10 mouse cellular contexts compared by ENCODE assay signal in genomic region chr5:103774703-103775333, GRCm38 (mm10).
A peak's percentile ranks its signal among the peaks of the same experiment; 100 is the strongest.
DNase-seq lines count a peak whose midpoint lies in the region; ATAC-seq and TF ChIP-seq lines count a peak whose summit lies in the region.
"Had no signal": no experiment of that assay in that cellular context is flagged by ENCODE, and none has a peak within 500 bp of the region (broad histone marks: within the 10 kb centered on the region; RNA-seq: fewer than 3 reads in every experiment).

No protein-coding gene starts in this region.

- no peak for DNase-seq in hindbrain, embryonic 10.5 days (ENCODE audit: low spot score)
- DNase-seq in hindbrain, embryonic 11.5 days (ENCODE audit: low spot score) = no peak
- DNase-seq in 3T3-L1 (ENCODE audit: low read depth, low spot score) = peak; percentile 98
- no peak for DNase-seq in MEL (ENCODE audit: low read depth, low spot score)
- no peak for DNase-seq in cerebellum, postnatal 4 days (ENCODE audit: low spot score in 2 of 2)
- no peak for DNase-seq in urinary bladder, postnatal 25 days (ENCODE audit: low spot score)
- DNase-seq in spleen, postnatal 14 days (ENCODE audit: low spot score in 2 of 2) = no peak
- DNase-seq: thymus, adult 18-20 months had no signal

- no peak for TF ChIP-seq CTCF in MEL (IDR thresholded peaks at IDR 0.05 in 2 of 3, conservative IDR thresholded peaks at IDR 0.05 in 1 of 3; ENCODE audit: control insufficient read depth in 1 of 3, insufficient read depth in 1 of 3, low read depth in 2 of 3, low read length in 3 of 3, poor library complexity in 1 of 3, severe bottlenecking in 1 of 3)

- H3K27me3 ChIP-seq in hindbrain, embryonic 10.5 days (ENCODE audit: insufficient read depth, poor library complexity, severe bottlenecking) = no peaks in the 10 kb centered on the region
- H3K27me3 ChIP-seq in hindbrain, embryonic 11.5 days (ENCODE audit: control insufficient read depth, insufficient read depth, low read length) = no peaks in the 10 kb centered on the region
- H3K27me3 ChIP-seq in MEL (ENCODE audit: control insufficient read depth in 1 of 2, insufficient read depth in 2 of 2, low read length in 2 of 2) = no peaks in the 10 kb centered on the region
- no peaks in the 10 kb centered on the region for H3K27me3 ChIP-seq in heart, embryonic 15.5 days
- H3K27me3 ChIP-seq: intestine, embryonic 15.5 days had no signal

- ATAC-seq in hindbrain, embryonic 11.5 days (ENCODE audit: low FRiP score) = no peak
- no peak for ATAC-seq in heart, embryonic 15.5 days (replicated peaks; ENCODE audit: insufficient number of reproducible peaks, insufficient read depth, low FRiP score, low read depth)
- ATAC-seq: intestine, embryonic 15.5 days had no signal

- peaks cover 89% of the 10 kb centered on the region for H3K4me1 ChIP-seq in hindbrain, embryonic 10.5 days (replicated peaks)
- peaks cover 19% of the 10 kb centered on the region for H3K4me1 ChIP-seq in hindbrain, embryonic 11.5 days (replicated peaks; ENCODE audit: control insufficient read depth, insufficient read depth, low read length)
- H3K4me1 ChIP-seq in MEL (ENCODE audit: control insufficient read depth in 1 of 2, insufficient read depth in 2 of 2, low read length in 2 of 2) = peaks cover 32 to 38% of the 10 kb centered on the region in 2 experiments
- peaks cover 78% of the 10 kb centered on the region for H3K4me1 ChIP-seq in heart, embryonic 15.5 days (replicated peaks)

- TF ChIP-seq EP300 in MEL (IDR thresholded peaks at IDR 0.05; ENCODE audit: low read depth in 1 of 2, low read length in 2 of 2) = no peak; a peak in 1 of 4 replicates

- H3K9ac ChIP-seq in hindbrain, embryonic 11.5 days (ENCODE audit: low read depth, low read length) = no peak overlapping the region
- no peak overlapping the region for H3K9ac ChIP-seq in MEL (ENCODE audit: control insufficient read depth, low read depth, low read length, poor library complexity, severe bottlenecking)
- H3K9ac ChIP-seq in heart, embryonic 15.5 days = 0 out of 2 replicates have a peak overlapping the region, but pooled peaks have one; percentile 4
- H3K9ac ChIP-seq: intestine, embryonic 15.5 days had no signal

- peaks cover 62% of the 10 kb centered on the region for H3K79me2 ChIP-seq in MEL (ENCODE audit: control insufficient read depth, insufficient read depth, low read length, poor library complexity)

- WGBS in hindbrain, embryonic 10.5 days = 76% methylated on average over 11 of the region's 11 CpGs
- WGBS in hindbrain, embryonic 11.5 days = 73% methylated on average over 11 of the region's 11 CpGs
- WGBS in heart, embryonic 15.5 days = 29% methylated on average over 11 of the region's 11 CpGs

- no peak for TF ChIP-seq RAD21 in MEL (IDR thresholded peaks at IDR 0.05; ENCODE audit: low read depth, low read length)

- no peak for TF ChIP-seq POLR2A in MEL (IDR thresholded peaks at IDR 0.05; ENCODE audit: control insufficient read depth in 1 of 2, insufficient read depth in 1 of 2, low read depth in 1 of 2, low read length in 2 of 2, poor library complexity in 1 of 2)

- H3K27ac ChIP-seq in hindbrain, embryonic 10.5 days = peak overlapping the region; percentile 66
- H3K27ac ChIP-seq in hindbrain, embryonic 11.5 days (ENCODE audit: low read depth, low read length) = no peak overlapping the region
- peak overlapping the region; percentile 20; the same call in 1 of the 2 replicates for H3K27ac ChIP-seq in MEL (ENCODE audit: control insufficient read depth, low read depth, low read length)
- H3K27ac ChIP-seq in heart, embryonic 15.5 days = peak overlapping the region; percentile 62
- H3K27ac ChIP-seq: intestine, embryonic 15.5 days had no signal

- H3K4me2 ChIP-seq in hindbrain, embryonic 11.5 days (replicated peaks; ENCODE audit: low read depth, low read length) = no peak overlapping the region
- no peak overlapping the region for H3K4me2 ChIP-seq in heart, embryonic 15.5 days
- H3K4me2 ChIP-seq: intestine, embryonic 15.5 days had no signal

- no peaks in the 10 kb centered on the region for H3K9me3 ChIP-seq in hindbrain, embryonic 10.5 days
- no peaks in the 10 kb centered on the region for H3K9me3 ChIP-seq in hindbrain, embryonic 11.5 days (ENCODE audit: control insufficient read depth, low read length)
- H3K9me3 ChIP-seq in MEL (replicated peaks; ENCODE audit: insufficient read depth, low read length) = no peaks in the 10 kb centered on the region
- H3K9me3 ChIP-seq in heart, embryonic 15.5 days (replicated peaks) = no peaks in the 10 kb centered on the region
- H3K9me3 ChIP-seq: intestine, embryonic 15.5 days had no signal

- H3K4me3 ChIP-seq in hindbrain, embryonic 10.5 days = no peak overlapping the region
- H3K4me3 ChIP-seq in hindbrain, embryonic 11.5 days (ENCODE audit: low read depth, low read length) = no peak overlapping the region
- no peak overlapping the region for H3K4me3 ChIP-seq in MEL (ENCODE audit: control insufficient read depth in 1 of 2, insufficient read depth in 1 of 2, low read depth in 2 of 2, low read length in 2 of 2)
- no peak overlapping the region for H3K4me3 ChIP-seq in heart, embryonic 15.5 days
- H3K4me3 ChIP-seq: intestine, embryonic 15.5 days had no signal

- H3K36me3 ChIP-seq in hindbrain, embryonic 10.5 days = no peaks in the 10 kb centered on the region
- no peaks in the 10 kb centered on the region for H3K36me3 ChIP-seq in hindbrain, embryonic 11.5 days (ENCODE audit: control insufficient read depth, insufficient read depth, low read length)
- peaks cover 0 to 50% of the 10 kb centered on the region in 2 experiments; a peak in 2 of 4 replicates for H3K36me3 ChIP-seq in MEL (ENCODE audit: control insufficient read depth in 1 of 2, insufficient read depth in 2 of 2, low read length in 2 of 2)
- no peaks in the 10 kb centered on the region for H3K36me3 ChIP-seq in heart, embryonic 15.5 days
- H3K36me3 ChIP-seq: intestine, embryonic 15.5 days had no signal

TF ChIP-seq in MEL, 35 proteins besides CTCF, POLR2A, EP300 and RAD21:
- TF ChIP-seq GATA1 (IDR thresholded peaks at IDR 0.05; ENCODE audit: low read depth, low read length) (peak; percentile 20; the same call in 1 of the 2 replicates), UBTF (IDR thresholded peaks at IDR 0.05; ENCODE audit: borderline replicate concordance, insufficient read depth, low read depth, low read length) (no peak)
TF ChIP-seq in MEL: peak in this region for 1.
